In the genomic region with DNA sequence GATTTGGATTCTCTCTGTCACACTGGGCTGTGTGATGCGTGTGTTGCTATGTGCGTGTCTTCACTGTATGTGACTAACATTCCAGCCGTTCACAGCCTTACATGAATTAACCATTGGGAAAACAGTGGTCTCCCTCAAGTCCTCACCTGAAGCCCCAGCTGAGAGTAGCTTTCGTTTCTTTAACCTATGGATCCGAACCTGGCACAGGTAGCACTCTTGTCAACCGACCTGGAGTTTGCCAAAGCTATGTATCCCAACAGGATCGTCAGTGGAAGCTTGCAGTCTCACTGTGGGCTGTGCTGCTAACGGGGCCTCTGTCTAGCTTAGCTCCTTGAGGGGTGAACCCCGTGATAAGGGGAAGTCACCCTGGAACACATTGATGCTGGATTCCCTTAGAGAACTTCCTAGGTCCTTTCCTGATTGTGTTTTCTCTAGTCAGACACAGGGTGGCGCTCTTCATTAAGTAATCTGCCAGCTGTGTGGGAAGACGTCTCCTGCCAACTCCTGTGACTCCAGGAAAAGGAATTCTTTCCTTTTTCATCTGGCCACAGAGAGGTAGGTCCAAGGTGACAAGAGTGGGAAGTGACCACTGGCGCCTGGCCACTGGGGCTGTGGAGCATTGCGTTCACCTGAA, we compare ENCODE assay signal across 8 mouse cellular contexts. TPM values are rescaled to one million over a fixed set of nuclear protein-coding genes. Genes with fewer than 3 reads are reported as not detected.
A peak's percentile ranks its signal among the peaks of the same experiment; 100 is the strongest.
DNase-seq lines count a peak whose midpoint lies in the region; ATAC-seq and TF ChIP-seq lines count a peak whose summit lies in the region.

No protein-coding gene starts in this region.

- TF ChIP-seq POLR2A in thymus, adult 2 months (IDR thresholded peaks at IDR 0.05; ENCODE audit: control insufficient read depth, extremely low read depth, insufficient read depth, low read length, poor library complexity): no peak

- H3K4me1 ChIP-seq in thymus, adult 2 months (replicated peaks; ENCODE audit: control insufficient read depth, insufficient read depth, low read length): no peaks in the 10 kb centered on the region
- peaks cover 7% of the 10 kb centered on the region; the same call in 1 of the 2 replicates for H3K4me1 ChIP-seq in limb, embryonic 11.5 days (ENCODE audit: control insufficient read depth, insufficient read depth, low read length)
- 0 out of 2 replicates have a peak, but pooled peaks cover 5% of the 10 kb centered on the region for H3K4me1 ChIP-seq in midbrain, postnatal 0 days (ENCODE audit: insufficient read depth, low read length)

- H3K4me2 ChIP-seq in limb, embryonic 11.5 days (ENCODE audit: low read depth, severe bottlenecking): peak overlapping the region; percentile 21; the same call in 1 of the 2 replicates
- peak overlapping the region; percentile 39 for H3K4me2 ChIP-seq in midbrain, postnatal 0 days (ENCODE audit: low read depth, low read length, poor library complexity, severe bottlenecking)

- WGBS in thymus, adult 2 months: 57% methylated on average over 13 of the region's 13 CpGs
- WGBS in limb, embryonic 11.5 days: 38% methylated on average over 13 of the region's 13 CpGs
- 40% methylated on average over 13 of the region's 13 CpGs for WGBS in midbrain, postnatal 0 days

- intact Hi-C loops in gastrocnemius, adult 2 months (cut with DNase I): loop anchor here (1.0 to 5.0 kb wide), 4 partner anchors 117 to 402 kb away; a partner anchor contains a TSS

- 0 out of 2 replicates have a peak, but pooled peaks cover under 1% of the 10 kb centered on the region for H3K36me3 ChIP-seq in thymus, adult 2 months (ENCODE audit: control insufficient read depth, insufficient read depth, low read length)
- H3K36me3 ChIP-seq in limb, embryonic 11.5 days (ENCODE audit: control insufficient read depth, insufficient read depth, low read length): no peaks in the 10 kb centered on the region
- peaks cover 19% of the 10 kb centered on the region; the same call in 1 of the 2 replicates for H3K36me3 ChIP-seq in midbrain, postnatal 0 days (ENCODE audit: insufficient read depth, low read length)

- H3K27me3 ChIP-seq in thymus, adult 2 months (ENCODE audit: control insufficient read depth, insufficient read depth, low read length): no peaks in the 10 kb centered on the region
- H3K27me3 ChIP-seq in limb, embryonic 11.5 days (ENCODE audit: control insufficient read depth, insufficient read depth, low read length): no peaks in the 10 kb centered on the region
- H3K27me3 ChIP-seq in midbrain, postnatal 0 days (ENCODE audit: insufficient read depth, low read length): no peaks in the 10 kb centered on the region

- peak; percentile 6 for DNase-seq in thymus, postnatal 25 days
- no peak for DNase-seq in thymus, adult 2 months
- peak; percentile 46 to 68 for DNase-seq in cerebellum, postnatal 36 days
- peak; percentile 60 for DNase-seq in gastrocnemius, adult 2 months
- DNase-seq in induced T-regulatory cell, adult 2 months (ENCODE audit: low read depth): peak; percentile 37
- peak; percentile 88 for DNase-seq in limb, embryonic 11.5 days (ENCODE audit: low spot score)
- peak; percentile 90 for DNase-seq in midbrain, postnatal 0 days (ENCODE audit: low spot score)
- peak; percentile 43 for DNase-seq in urinary bladder, adult 2 months (ENCODE audit: low spot score)

- no peak overlapping the region for H3K9ac ChIP-seq in limb, embryonic 11.5 days (ENCODE audit: low read length)
- H3K9ac ChIP-seq in midbrain, postnatal 0 days (replicated peaks; ENCODE audit: low read length, poor library complexity, severe bottlenecking): peak overlapping the region; percentile 29; the same call in 1 of the 2 replicates

- no peaks in the 10 kb centered on the region; the same call in 1 of the 2 replicates for H3K9me3 ChIP-seq in limb, embryonic 11.5 days (ENCODE audit: control insufficient read depth, low read length)
- H3K9me3 ChIP-seq in midbrain, postnatal 0 days (ENCODE audit: low read length): no peaks in the 10 kb centered on the region

- peak; percentile 60; the same call in 1 of the 2 replicates for ATAC-seq in limb, embryonic 11.5 days (ENCODE audit: insufficient number of reproducible peaks, low FRiP score, low TSS enrichment, low read depth)
- ATAC-seq in midbrain, postnatal 0 days (ENCODE audit: low FRiP score): peak; percentile 71

- H3K4me3 ChIP-seq in thymus, adult 2 months (ENCODE audit: control insufficient read depth, insufficient read depth, low read length): no peak overlapping the region
- H3K4me3 ChIP-seq in gastrocnemius, adult 2 months: peak overlapping the region; percentile 44
- H3K4me3 ChIP-seq in limb, embryonic 11.5 days (ENCODE audit: low read depth, low read length): no peak overlapping the region
- no peak overlapping the region for H3K4me3 ChIP-seq in midbrain, postnatal 0 days (ENCODE audit: low read depth, low read length)

- TF ChIP-seq CTCF in thymus, adult 2 months (IDR thresholded peaks at IDR 0.05; ENCODE audit: borderline replicate concordance, control insufficient read depth, extremely low read depth, insufficient read depth, low read length, poor library complexity): no peak
- peak; percentile 87 for TF ChIP-seq CTCF in gastrocnemius, adult 2 months (IDR thresholded peaks at IDR 0.05)
- TF ChIP-seq CTCF in midbrain, postnatal 0 days (IDR thresholded peaks at IDR 0.05): peak; percentile 88

- H3K27ac ChIP-seq in thymus, adult 2 months (ENCODE audit: control insufficient read depth, insufficient read depth, low read length): no peak overlapping the region
- no peak overlapping the region for H3K27ac ChIP-seq in gastrocnemius, adult 2 months
- no peak overlapping the region for H3K27ac ChIP-seq in limb, embryonic 11.5 days (replicated peaks; ENCODE audit: low read depth, low read length)
- H3K27ac ChIP-seq in midbrain, postnatal 0 days (ENCODE audit: low read depth, low read length): peak overlapping the region; percentile 44; the same call in 1 of the 2 replicates

RNA-seq across cellular contexts. Expression of a gene that starts 24.2 kb away (rescaled TPM):
- 0.92 and 0.99 TPM in 2 replicates for polyA plus RNA-seq in thymus, adult 2 months (2012; rRNA removed)
- 1 to 10 TPM in 1 of 2 experiments, under 1 TPM in 1; 0.67 to 1.2 TPM for total RNA-seq in gastrocnemius, adult 2 months (2021)
- polyA plus RNA-seq in limb, embryonic 11.5 days (2014; fragmentation: Nextera tagmentation; extraction: Ambion mirVana): 2.5 and 3.2 TPM in 2 replicates
- total RNA-seq in midbrain, postnatal 0 days (2014; rRNA removed): 0.99 and 5.1 TPM in 2 replicates
- 0.98 and 3.1 TPM in 2 replicates for polyA plus RNA-seq in midbrain, postnatal 0 days (2015; fragmentation: Nextera tagmentation; extraction: Ambion mirVana)
- polyA plus RNA-seq in urinary bladder, adult 2 months (2012; rRNA removed): 4.0 and 5.0 TPM in 2 replicates

RNA-seq across cellular contexts. Expression of a gene that starts 24.2 kb away (rescaled TPM):
- not detected in 2 replicates for polyA plus RNA-seq in thymus, adult 2 months (2012; rRNA removed)
- total RNA-seq in gastrocnemius, adult 2 months (2021): not detected
- polyA plus RNA-seq in limb, embryonic 11.5 days (2014; fragmentation: Nextera tagmentation; extraction: Ambion mirVana): 0.47 TPM in 1 of 2 replicates, not detected in the other
- not detected in 2 replicates for total RNA-seq in midbrain, postnatal 0 days (2014; rRNA removed)
- polyA plus RNA-seq in midbrain, postnatal 0 days (2015; fragmentation: Nextera tagmentation; extraction: Ambion mirVana): not detected in 2 replicates
- 0.39 and 0.40 TPM in 2 replicates for polyA plus RNA-seq in urinary bladder, adult 2 months (2012; rRNA removed)

RNA-seq across cellular contexts. Expression of a gene that starts 24.5 kb away (rescaled TPM):
- polyA plus RNA-seq in thymus, adult 2 months (2012; rRNA removed): 62.0 and 69.0 TPM in 2 replicates
- total RNA-seq in gastrocnemius, adult 2 months (2021): 10 to 100 TPM; 22.9 to 29.4 TPM
- 68.3 and 74.3 TPM in 2 replicates for polyA plus RNA-seq in limb, embryonic 11.5 days (2014; fragmentation: Nextera tagmentation; extraction: Ambion mirVana)
- 38.4 and 45.2 TPM in 2 replicates for total RNA-seq in midbrain, postnatal 0 days (2014; rRNA removed)
- 42.9 and 58.9 TPM in 2 replicates for polyA plus RNA-seq in midbrain, postnatal 0 days (2015; fragmentation: Nextera tagmentation; extraction: Ambion mirVana)
- polyA plus RNA-seq in urinary bladder, adult 2 months (2012; rRNA removed): 84.8 and 102 TPM in 2 replicates

RNA-seq across cellular contexts. Expression of a gene that starts 55.5 kb away (rescaled TPM):
- polyA plus RNA-seq in thymus, adult 2 months (2012; rRNA removed): 0.99 and 2.0 TPM in 2 replicates
- 1 to 10 TPM; 2.1 to 3.5 TPM for total RNA-seq in gastrocnemius, adult 2 months (2021)
- 5.5 and 6.2 TPM in 2 replicates for polyA plus RNA-seq in limb, embryonic 11.5 days (2014; fragmentation: Nextera tagmentation; extraction: Ambion mirVana)
- 4.0 and 4.8 TPM in 2 replicates for total RNA-seq in midbrain, postnatal 0 days (2014; rRNA removed)
- polyA plus RNA-seq in midbrain, postnatal 0 days (2015; fragmentation: Nextera tagmentation; extraction: Ambion mirVana): 8.7 and 9.1 TPM in 2 replicates
- polyA plus RNA-seq in urinary bladder, adult 2 months (2012; rRNA removed): 8.8 and 9.7 TPM in 2 replicates
